Comparison of ENCODE assay signal across 13 mouse cellular contexts in genomic region chr2:106895326-106896023, GRCm38 (mm10).
DNase-seq lines count a peak whose midpoint lies in the region; ATAC-seq and TF ChIP-seq lines count a peak whose summit lies in the region.
"Had no signal": no experiment of that assay in that cellular context is flagged by ENCODE, and none has a peak within 500 bp of the region (broad histone marks: within the 10 kb centered on the region; RNA-seq: fewer than 3 reads in every experiment).

No protein-coding gene starts in this region.

- H3K36me3 ChIP-seq in kidney, embryonic 16.5 days (ENCODE audit: insufficient read depth, low read length) = no peaks in the 10 kb centered on the region
- H3K36me3 ChIP-seq in embryonic facial prominence, embryonic 15.5 days = no peaks in the 10 kb centered on the region
- no peaks in the 10 kb centered on the region for H3K36me3 ChIP-seq in hindbrain, postnatal 0 days (ENCODE audit: insufficient read depth, low read length)
- H3K36me3 ChIP-seq in neural tube, embryonic 13.5 days = no peaks in the 10 kb centered on the region
- H3K36me3 ChIP-seq: liver, embryonic 13.5 days; stomach, embryonic 15.5 days had no signal

- WGBS in kidney, embryonic 16.5 days = 28% methylated on average over 11 of the region's 11 CpGs
- 24% methylated on average over 11 of the region's 11 CpGs for WGBS in embryonic facial prominence, embryonic 15.5 days
- 17% methylated on average over 11 of the region's 11 CpGs for WGBS in hindbrain, postnatal 0 days
- WGBS in neural tube, embryonic 13.5 days = 8% methylated on average over 11 of the region's 11 CpGs

- no peaks in the 10 kb centered on the region for H3K4me1 ChIP-seq in kidney, embryonic 16.5 days (ENCODE audit: insufficient read depth, low read length)
- H3K4me1 ChIP-seq in embryonic facial prominence, embryonic 15.5 days = no peaks in the 10 kb centered on the region
- peaks cover 5% of the 10 kb centered on the region; the same call in 1 of the 2 replicates for H3K4me1 ChIP-seq in hindbrain, postnatal 0 days (ENCODE audit: insufficient read depth, low read length)
- peaks cover 15% of the 10 kb centered on the region for H3K4me1 ChIP-seq in neural tube, embryonic 13.5 days (replicated peaks)
- H3K4me1 ChIP-seq: liver, embryonic 13.5 days; stomach, embryonic 15.5 days had no signal

- DNase-seq in kidney, adult 8-10 months = no peak
- DNase-seq in hindbrain, postnatal 0 days (ENCODE audit: low spot score) = no peak
- no peak for DNase-seq in spleen, adult 18-20 months
- no peak for DNase-seq in lung, postnatal 14 days
- DNase-seq in thymus, postnatal 4 days = no peak
- DNase-seq: cerebellum, postnatal 25 days; heart, adult 2 months; liver, embryonic 13.5 days had no signal

- no peak overlapping the region for H3K27ac ChIP-seq in kidney, embryonic 16.5 days (ENCODE audit: low read length)
- H3K27ac ChIP-seq in embryonic facial prominence, embryonic 15.5 days (replicated peaks) = no peak overlapping the region
- H3K27ac ChIP-seq in hindbrain, postnatal 0 days = no peak overlapping the region
- peak overlapping the region; percentile 63 for H3K27ac ChIP-seq in neural tube, embryonic 13.5 days (replicated peaks)
- H3K27ac ChIP-seq: heart, adult 2 months; liver, embryonic 13.5 days; stomach, embryonic 15.5 days had no signal

- no peaks in the 10 kb centered on the region for H3K27me3 ChIP-seq in kidney, embryonic 16.5 days (ENCODE audit: insufficient read depth, low read length)
- H3K27me3 ChIP-seq in embryonic facial prominence, embryonic 15.5 days = no peaks in the 10 kb centered on the region
- H3K27me3 ChIP-seq in hindbrain, postnatal 0 days (ENCODE audit: insufficient read depth, low read length) = no peaks in the 10 kb centered on the region
- H3K27me3 ChIP-seq in neural tube, embryonic 13.5 days = no peaks in the 10 kb centered on the region
- H3K27me3 ChIP-seq: liver, embryonic 13.5 days; stomach, embryonic 15.5 days had no signal

- H3K9ac ChIP-seq in kidney, embryonic 16.5 days (replicated peaks; ENCODE audit: low read length) = no peak overlapping the region
- no peak overlapping the region for H3K9ac ChIP-seq in embryonic facial prominence, embryonic 15.5 days
- no peak overlapping the region for H3K9ac ChIP-seq in hindbrain, postnatal 0 days (replicated peaks; ENCODE audit: low read length)
- no peak overlapping the region for H3K9ac ChIP-seq in neural tube, embryonic 13.5 days
- H3K9ac ChIP-seq: liver, embryonic 13.5 days; stomach, embryonic 15.5 days had no signal

- no peak overlapping the region for H3K4me2 ChIP-seq in kidney, embryonic 16.5 days (replicated peaks; ENCODE audit: low read depth, low read length)
- no peak overlapping the region for H3K4me2 ChIP-seq in embryonic facial prominence, embryonic 15.5 days (replicated peaks)
- H3K4me2 ChIP-seq in hindbrain, postnatal 0 days (ENCODE audit: low read depth, low read length) = no peak overlapping the region
- H3K4me2 ChIP-seq in neural tube, embryonic 13.5 days = no peak overlapping the region
- H3K4me2 ChIP-seq: liver, embryonic 13.5 days; stomach, embryonic 15.5 days had no signal

- H3K4me3 ChIP-seq in kidney, embryonic 16.5 days (ENCODE audit: low read length) = no peak overlapping the region
- no peak overlapping the region for H3K4me3 ChIP-seq in embryonic facial prominence, embryonic 15.5 days (replicated peaks)
- no peak overlapping the region for H3K4me3 ChIP-seq in hindbrain, postnatal 0 days (ENCODE audit: low read length)
- no peak overlapping the region for H3K4me3 ChIP-seq in neural tube, embryonic 13.5 days
- H3K4me3 ChIP-seq: heart, adult 2 months; liver, embryonic 13.5 days; stomach, embryonic 15.5 days had no signal

- ATAC-seq in kidney, embryonic 16.5 days (ENCODE audit: low FRiP score, low TSS enrichment) = peak; percentile 82
- peak; percentile 72; the same call in 1 of the 2 replicates for ATAC-seq in embryonic facial prominence, embryonic 15.5 days (ENCODE audit: insufficient number of reproducible peaks, low FRiP score, low TSS enrichment, low read depth)
- peak; percentile 47; the same call in 1 of the 2 replicates for ATAC-seq in hindbrain, postnatal 0 days
- peak; percentile 96 for ATAC-seq in neural tube, embryonic 13.5 days (ENCODE audit: low read depth)
- ATAC-seq: CD4-positive, CD25-positive, alpha-beta regulatory T cell, adult 4 months had no signal

- H3K9me3 ChIP-seq in kidney, embryonic 16.5 days (ENCODE audit: low read length) = no peaks in the 10 kb centered on the region
- no peaks in the 10 kb centered on the region for H3K9me3 ChIP-seq in embryonic facial prominence, embryonic 15.5 days (replicated peaks)
- no peaks in the 10 kb centered on the region for H3K9me3 ChIP-seq in hindbrain, postnatal 0 days (ENCODE audit: low read length)
- H3K9me3 ChIP-seq in neural tube, embryonic 13.5 days = no peaks in the 10 kb centered on the region
- H3K9me3 ChIP-seq: liver, embryonic 13.5 days; stomach, embryonic 15.5 days had no signal

- TF ChIP-seq CTCF in hindbrain, postnatal 0 days (IDR thresholded peaks at IDR 0.05; ENCODE audit: low read depth) = no peak
